Mouse (Mus musculus) retina, postnatal 7 days (tissue): ENCODE data around the gene Gm11397.
"Not testable (repeated sequence)": the region's sequence is repeated elsewhere in the genome, so short reads cannot be mapped to it uniquely, and the experiment has no call there.

Source experiments
- DNase-seq: peaks from one replicate; pipeline ENCODE4 v3.0.0-alpha.2; 2012; ENCODE audit warnings: low read depth, low spot score

Gm11397 gene

DNA sequence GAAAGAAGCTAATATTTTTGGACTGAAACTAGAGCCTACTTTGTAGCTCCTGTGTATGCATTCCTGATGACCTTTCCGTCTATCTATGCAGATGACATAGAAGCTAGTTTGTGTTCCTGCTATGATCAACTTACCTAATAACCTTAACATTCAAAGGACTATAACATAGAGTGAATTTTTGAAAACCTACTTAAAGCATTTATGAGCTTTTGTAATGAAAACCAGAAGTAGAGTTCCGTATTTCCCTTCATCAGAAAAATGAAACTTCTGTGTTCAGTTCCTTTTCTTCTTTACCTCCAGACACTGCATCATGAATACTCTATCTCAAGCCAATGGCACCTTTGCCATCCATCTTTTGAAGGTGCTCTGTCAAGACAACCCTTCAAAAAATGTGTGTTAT lies at the start of gene Gm11397:
TSS of gene Gm11397 (plus strand) at position 301 of the 400 bp plus-strand sequence.
- DNase-seq: not testable (repeated sequence)

DNA sequence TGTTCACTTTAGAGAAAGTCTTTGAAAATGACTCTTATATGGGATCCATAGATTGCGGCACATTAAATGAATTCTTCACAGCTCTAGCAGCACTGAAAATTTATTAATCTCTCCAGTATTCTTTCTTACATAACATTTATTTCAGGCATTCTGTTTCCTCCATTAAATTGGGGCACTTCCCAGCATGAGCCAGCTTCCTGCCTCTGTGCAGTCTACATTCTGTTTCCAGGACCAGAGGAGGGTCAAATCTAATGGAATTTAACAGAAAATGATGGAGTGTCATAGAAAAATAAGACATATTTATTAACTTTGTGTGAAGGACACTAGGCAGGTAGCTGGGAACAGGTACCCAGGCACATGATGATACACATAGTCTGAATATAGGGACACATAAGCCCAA lies 38.9 kb upstream of the Gm11397 start:
- DNase-seq: not testable (repeated sequence)

DNA sequence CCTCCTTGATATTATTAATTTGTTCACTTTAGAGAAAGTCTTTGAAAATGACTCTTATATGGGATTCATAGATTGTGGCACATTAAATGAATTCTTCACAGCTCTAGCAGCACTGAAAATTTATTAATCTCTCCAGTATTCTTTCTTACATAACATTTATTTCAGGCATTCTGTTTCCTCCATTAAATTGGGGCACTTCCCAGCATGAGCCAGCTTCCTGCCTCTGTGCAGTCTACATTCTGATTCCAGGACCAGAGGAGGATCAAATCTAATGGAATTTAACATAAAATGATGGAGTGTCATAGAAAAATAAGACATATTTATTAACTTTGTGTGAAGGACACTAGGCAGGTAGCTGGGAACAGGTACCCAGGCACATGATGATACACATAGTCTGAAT lies 37.2 kb downstream of the Gm11397 start:
- not testable (repeated sequence) for DNase-seq
